Mouse (Mus musculus) ES-E14 (cell line): ENCODE data around the gene Tnrc18.

Source experiments
- HCFC1 ChIP-seq: IDR thresholded peaks from 2 replicates; pipeline ENCODE4 v1.6.1; 2012; ENCODE audit warnings: low read length, inconsistent platforms, borderline replicate concordance; ENCODE audit not compliant: insufficient read depth
- MAFK ChIP-seq: IDR thresholded peaks from 2 replicates; pipeline ENCODE4 v1.6.1; 2014; ENCODE audit warnings: mild to moderate bottlenecking, low read depth, low read length, inconsistent platforms; ENCODE audit not compliant: insufficient read depth
- ZC3H11A ChIP-seq: IDR thresholded peaks from 2 replicates; pipeline ENCODE4 v1.6.1; 2012; ENCODE audit warnings: low read depth, mild to moderate bottlenecking, inconsistent platforms, low read length, borderline replicate concordance
- ZNF384 ChIP-seq: IDR thresholded peaks from 2 replicates; pipeline ENCODE4 v1.6.1; 2012; ENCODE audit warnings: low read depth, low read length, inconsistent platforms

DNA sequence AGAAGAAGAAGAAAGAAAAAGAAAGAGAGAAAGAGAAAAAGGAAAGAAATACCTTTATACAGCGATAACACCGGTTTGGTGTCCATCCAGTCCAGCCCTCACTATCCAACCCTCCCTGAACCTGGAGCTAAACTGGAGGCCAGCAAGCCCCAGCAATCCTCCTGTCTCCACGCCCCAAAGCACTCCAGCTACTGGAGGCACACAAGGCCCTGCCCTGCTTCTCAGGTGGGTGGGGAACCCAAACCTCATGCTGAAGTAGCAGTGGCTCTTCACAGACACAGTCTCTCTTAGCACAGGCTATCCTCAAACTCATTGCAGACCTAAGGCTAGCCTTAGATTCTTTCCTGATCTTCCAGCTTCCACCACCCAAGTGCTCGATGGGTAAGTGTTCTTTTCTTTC, 14.6 kb downstream of the Tnrc18 start:
- TF ChIP-seq MAFK (no peak), ZNF384 (no peak), ZC3H11A (no peak), HCFC1 (no peak)
